Mouse (Mus musculus) frontal cortex, postnatal 14 days (tissue): Measurements from ENCODE around the gene Zfp788.
"Not testable (repeated sequence)": the region's sequence is repeated elsewhere in the genome, so short reads cannot be mapped to it uniquely, and the experiment has no call there.

Experiments
- DNase-seq, 2 experiments: peaks; one replicate each; pipeline ENCODE4 v3.0.0; 2022; ENCODE audit warnings: low spot score in 2 of 2

The Zfp788 gene

GRCm38 (mm10) chr7:41632409-41633220 lies at the start of gene Zfp788:
Gene Zfp788, plus strand, starts transcription at chr7:41633203.
- peak; percentile 92 to 96 for DNase-seq

GRCm38 (mm10) chr7:41587831-41588230 lies 45.2 kb upstream of the Zfp788 start:
- DNase-seq: not testable (repeated sequence)

- DNase-seq: no peak
These were observed 34.4 kb upstream of the Zfp788 start for GRCm38 (mm10) chr7:41598615-41599014.

GRCm38 (mm10) chr7:41599034-41599813 lies 33.8 kb upstream of the Zfp788 start, which contains the start of gene 2610021A01Rik:
Gene 2610021A01Rik, plus strand, starts transcription at chr7:41599230.
- peak; percentile 88 to 91 for DNase-seq

- no peak for DNase-seq
These were observed 33.0 kb upstream of the Zfp788 start for GRCm38 (mm10) chr7:41599932-41600548.

GRCm38 (mm10) chr7:41611654-41612053 lies 21.3 kb upstream of the Zfp788 start:
- DNase-seq: no peak

GRCm38 (mm10) chr7:41616241-41616640 lies 16.8 kb upstream of the Zfp788 start:
- not testable (repeated sequence) for DNase-seq

- DNase-seq: peak; percentile 90 to 93
These were observed 400 bp downstream of the Zfp788 start for GRCm38 (mm10) chr7:41633221-41633984.

- not testable (repeated sequence) for DNase-seq
These were observed 41.3 kb downstream of the Zfp788 start for GRCm38 (mm10) chr7:41674326-41674725.
